Mouse (Mus musculus): ENCODE data around the gene Sipa1l2. TPM values are rescaled to one million over a fixed set of nuclear protein-coding genes. Genes with fewer than 3 reads are reported as not detected.

Sipa1l2 gene
- polyA plus RNA-seq (2012; rRNA removed): 8.1 and 8.3 TPM in 2 replicates

DNA sequence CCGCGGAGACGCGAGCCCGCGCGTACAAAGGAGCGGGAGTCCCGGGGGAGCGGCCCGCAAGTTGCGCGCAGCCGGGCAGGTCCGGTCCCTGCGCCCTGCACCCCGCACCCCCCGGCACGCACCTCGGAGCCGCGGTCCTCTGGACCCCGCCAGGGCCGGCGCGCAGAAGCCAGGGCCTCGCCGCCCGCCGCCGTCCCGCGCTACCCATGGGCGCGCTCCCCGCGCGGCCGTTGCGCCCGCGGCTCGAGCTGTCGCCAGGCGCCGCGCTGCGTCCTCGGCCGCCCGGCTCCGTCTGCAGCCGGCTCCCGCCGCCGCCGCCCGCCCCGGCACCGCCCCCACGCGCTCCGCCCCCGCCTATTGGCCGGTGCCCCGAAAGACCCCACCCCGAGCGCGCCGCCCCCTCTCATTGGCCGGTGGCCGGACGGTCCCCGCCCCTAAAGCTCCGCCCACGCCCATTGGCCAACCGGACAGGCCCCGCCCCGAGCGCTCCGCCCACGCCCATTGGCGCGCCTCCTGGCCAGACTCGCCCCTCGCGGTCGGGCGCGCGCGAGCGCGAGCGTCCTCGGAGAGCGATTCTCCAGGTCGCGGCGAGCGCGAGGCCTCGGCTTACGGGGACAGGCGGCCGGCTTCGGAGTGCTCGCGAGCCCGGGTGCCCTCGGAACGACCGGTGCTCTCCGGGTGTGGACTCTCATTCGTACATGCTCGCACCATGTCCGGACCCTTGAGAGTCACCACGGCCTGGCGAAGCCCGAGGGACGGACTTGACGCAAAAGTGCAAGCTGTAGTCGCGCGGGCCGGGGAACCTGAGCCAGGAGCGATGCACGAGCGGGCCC lies at the start of gene Sipa1l2:
Gene Sipa1l2, minus strand, starts transcription at position 276 of the 833 bp plus-strand sequence.
- Histone ChIP-seq H3K4me3 (ENCODE audit: insufficient read depth, low read depth, low read length) (peak within 1 kb of the TSS; percentile 58), H3K27ac (ENCODE audit: insufficient read depth, low read depth, low read length) (no peak within 1 kb of the TSS; the same call in 1 of the 2 replicates), H3K4me1 (ENCODE audit: control insufficient read depth, insufficient read depth, low read length) (no peaks in the 10 kb centered on the region), H3K36me3 (ENCODE audit: control insufficient read depth, insufficient read depth, low read length) (no peaks in the 10 kb centered on the region), H3K27me3 (replicated peaks; ENCODE audit: control insufficient read depth, insufficient read depth, low read length) (no peaks in the 10 kb centered on the region)
- WGBS: under 1% methylated on average over 114 of the region's 129 CpGs
- TF ChIP-seq POLR2A (IDR thresholded peaks at IDR 0.05; ENCODE audit: low read depth, low read length): no peak
- TF ChIP-seq CTCF (conservative IDR thresholded peaks at IDR 0.05; ENCODE audit: insufficient read depth, insufficient read length, low read depth, low read length): no peak
- peak; percentile 99 for DNase-seq

DNA sequence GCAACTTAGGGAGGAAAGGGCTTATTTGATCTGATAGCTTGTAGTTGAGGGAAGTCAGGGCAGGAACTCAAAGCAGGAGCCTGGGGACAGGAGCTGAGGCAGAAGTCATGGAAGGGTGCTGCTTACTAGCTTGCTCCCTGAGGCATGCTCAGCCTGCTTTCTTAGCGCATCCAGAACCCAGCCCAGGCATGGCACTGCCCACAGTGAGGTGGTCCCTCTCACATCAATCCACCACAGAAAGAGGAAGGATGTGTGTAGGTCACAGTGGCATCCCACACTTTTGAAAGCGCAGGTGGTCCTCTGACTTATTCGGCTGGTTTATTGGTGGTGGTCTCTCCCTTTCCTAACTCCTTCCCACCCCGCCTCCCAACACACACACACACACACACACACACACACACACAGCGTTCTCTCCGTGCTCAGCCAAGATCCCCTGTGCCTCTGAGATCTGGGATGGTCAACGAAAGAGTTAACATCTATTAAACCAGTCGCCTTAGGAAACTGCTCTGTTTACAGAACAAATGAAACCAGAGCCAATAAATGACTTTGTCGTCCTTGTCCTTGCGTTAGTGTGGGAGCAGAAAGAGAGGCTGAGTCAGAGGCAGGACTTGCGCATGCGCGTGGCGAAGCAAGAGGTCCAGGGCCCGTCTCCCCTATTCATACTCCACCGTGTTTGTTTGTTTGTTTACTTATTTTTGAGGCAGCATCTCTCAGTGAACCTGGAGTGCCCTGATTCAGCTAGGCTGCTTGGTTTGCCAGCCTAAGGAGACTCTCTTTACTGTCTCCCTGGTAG lies 49.1 kb upstream of the Sipa1l2 start:
- Histone ChIP-seq H3K36me3 (ENCODE audit: control insufficient read depth, insufficient read depth, low read length) (no peaks in the 10 kb centered on the region), H3K27me3 (replicated peaks; ENCODE audit: control insufficient read depth, insufficient read depth, low read length) (no peaks in the 10 kb centered on the region), H3K4me1 (ENCODE audit: control insufficient read depth, insufficient read depth, low read length) (no peaks in the 10 kb centered on the region), H3K4me3 (ENCODE audit: insufficient read depth, low read depth, low read length) (no peak overlapping the region), H3K27ac (ENCODE audit: insufficient read depth, low read depth, low read length) (no peak overlapping the region)
- no peak for DNase-seq
- WGBS: 75% methylated on average over 16 of the region's 16 CpGs
- no peak for TF ChIP-seq POLR2A (IDR thresholded peaks at IDR 0.05; ENCODE audit: low read depth, low read length)
- no peak for TF ChIP-seq CTCF (conservative IDR thresholded peaks at IDR 0.05; ENCODE audit: insufficient read depth, insufficient read length, low read depth, low read length)

DNA sequence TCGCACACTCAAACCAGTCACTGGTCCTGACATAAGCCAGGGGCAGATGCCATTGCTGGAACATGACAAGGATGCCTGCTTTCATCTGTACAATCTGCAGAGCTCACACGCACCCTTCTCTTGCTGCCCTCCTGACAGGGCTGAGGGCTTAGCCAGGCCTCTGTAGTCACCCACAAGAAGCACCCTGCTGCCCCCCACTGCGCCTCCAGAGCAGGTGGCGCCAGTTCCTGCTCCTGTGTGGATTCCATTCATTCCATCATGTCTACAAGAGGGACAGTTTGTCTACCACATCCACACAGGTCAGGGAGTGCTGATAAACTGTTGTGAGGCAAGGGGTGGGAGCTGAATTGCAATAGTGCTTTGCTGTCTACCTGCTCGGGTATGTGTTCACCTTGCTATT lies 47.3 kb upstream of the Sipa1l2 start:
- WGBS: 89% methylated on average over 5 of the region's 5 CpGs
- TF ChIP-seq POLR2A (IDR thresholded peaks at IDR 0.05; ENCODE audit: low read depth, low read length): no peak
- TF ChIP-seq CTCF (conservative IDR thresholded peaks at IDR 0.05; ENCODE audit: insufficient read depth, insufficient read length, low read depth, low read length): no peak
- no peaks in the 10 kb centered on the region for H3K36me3 ChIP-seq (ENCODE audit: control insufficient read depth, insufficient read depth, low read length)
- no peak overlapping the region for H3K4me3 ChIP-seq (ENCODE audit: insufficient read depth, low read depth, low read length)
- no peaks in the 10 kb centered on the region for H3K4me1 ChIP-seq (ENCODE audit: control insufficient read depth, insufficient read depth, low read length)
- no peak overlapping the region for H3K27ac ChIP-seq (ENCODE audit: insufficient read depth, low read depth, low read length)
- no peaks in the 10 kb centered on the region for H3K27me3 ChIP-seq (replicated peaks; ENCODE audit: control insufficient read depth, insufficient read depth, low read length)
- no peak for DNase-seq

DNA sequence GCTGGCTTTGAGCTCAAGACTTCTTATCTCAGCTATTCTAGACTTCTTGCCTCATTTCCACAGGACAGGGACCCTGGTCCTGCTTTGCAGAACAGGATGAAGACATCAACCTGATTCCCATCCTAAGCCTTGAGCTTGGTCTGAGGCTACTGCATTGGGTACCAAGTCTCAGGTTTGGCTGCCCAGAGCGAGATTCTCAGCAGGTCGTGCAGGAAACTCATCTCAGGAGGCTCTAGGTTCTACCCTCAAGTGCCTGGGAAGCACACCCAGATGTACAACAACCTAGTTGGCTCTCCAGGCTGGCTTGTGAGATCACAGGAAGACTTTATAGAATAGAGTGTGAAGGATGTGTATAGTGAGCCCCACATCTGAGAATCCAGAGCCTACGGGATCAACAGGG lies 46.4 kb upstream of the Sipa1l2 start:
- H3K36me3 ChIP-seq (ENCODE audit: control insufficient read depth, insufficient read depth, low read length): no peaks in the 10 kb centered on the region
- no peak overlapping the region for H3K27ac ChIP-seq (ENCODE audit: insufficient read depth, low read depth, low read length)
- no peaks in the 10 kb centered on the region for H3K4me1 ChIP-seq (ENCODE audit: control insufficient read depth, insufficient read depth, low read length)
- H3K4me3 ChIP-seq (ENCODE audit: insufficient read depth, low read depth, low read length): no peak overlapping the region
- no peak for DNase-seq
- TF ChIP-seq CTCF (conservative IDR thresholded peaks at IDR 0.05; ENCODE audit: insufficient read depth, insufficient read length, low read depth, low read length): no peak
- TF ChIP-seq POLR2A (IDR thresholded peaks at IDR 0.05; ENCODE audit: low read depth, low read length): no peak
- H3K27me3 ChIP-seq (replicated peaks; ENCODE audit: control insufficient read depth, insufficient read depth, low read length): no peaks in the 10 kb centered on the region
- 85% methylated on average over 3 of the region's 3 CpGs for WGBS

DNA sequence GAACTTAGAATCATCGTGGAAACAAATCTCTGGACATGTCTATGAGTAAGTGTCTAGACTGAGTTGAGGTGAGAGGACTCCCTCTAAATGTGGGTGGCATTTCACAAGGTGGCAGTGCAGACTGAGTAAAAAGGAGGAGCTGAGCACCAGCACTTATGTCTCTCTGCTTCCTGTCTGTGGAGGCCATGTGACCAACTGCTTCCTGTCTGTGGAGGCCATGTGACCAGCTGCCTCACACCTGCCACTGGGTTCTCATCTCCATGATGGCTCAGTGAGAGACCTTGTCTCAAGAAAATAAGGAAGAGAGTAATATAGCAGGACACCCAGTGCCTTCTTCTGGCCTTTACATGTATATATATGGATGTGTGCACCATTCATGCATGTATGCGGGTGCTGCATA lies 43.9 kb upstream of the Sipa1l2 start:
- no peak for DNase-seq
- 98% methylated on average over 2 of the region's 2 CpGs for whole genome bisulfite sequencing
- TF ChIP-seq POLR2A (IDR thresholded peaks at IDR 0.05; ENCODE audit: low read depth, low read length): no peak
- TF ChIP-seq CTCF (conservative IDR thresholded peaks at IDR 0.05; ENCODE audit: insufficient read depth, insufficient read length, low read depth, low read length): no peak
- Histone ChIP-seq H3K27me3 (replicated peaks; ENCODE audit: control insufficient read depth, insufficient read depth, low read length) (no peaks in the 10 kb centered on the region), H3K27ac (ENCODE audit: insufficient read depth, low read depth, low read length) (no peak overlapping the region), H3K36me3 (ENCODE audit: control insufficient read depth, insufficient read depth, low read length) (no peaks in the 10 kb centered on the region), H3K4me3 (ENCODE audit: insufficient read depth, low read depth, low read length) (no peak overlapping the region), H3K4me1 (ENCODE audit: control insufficient read depth, insufficient read depth, low read length) (no peaks in the 10 kb centered on the region)

DNA sequence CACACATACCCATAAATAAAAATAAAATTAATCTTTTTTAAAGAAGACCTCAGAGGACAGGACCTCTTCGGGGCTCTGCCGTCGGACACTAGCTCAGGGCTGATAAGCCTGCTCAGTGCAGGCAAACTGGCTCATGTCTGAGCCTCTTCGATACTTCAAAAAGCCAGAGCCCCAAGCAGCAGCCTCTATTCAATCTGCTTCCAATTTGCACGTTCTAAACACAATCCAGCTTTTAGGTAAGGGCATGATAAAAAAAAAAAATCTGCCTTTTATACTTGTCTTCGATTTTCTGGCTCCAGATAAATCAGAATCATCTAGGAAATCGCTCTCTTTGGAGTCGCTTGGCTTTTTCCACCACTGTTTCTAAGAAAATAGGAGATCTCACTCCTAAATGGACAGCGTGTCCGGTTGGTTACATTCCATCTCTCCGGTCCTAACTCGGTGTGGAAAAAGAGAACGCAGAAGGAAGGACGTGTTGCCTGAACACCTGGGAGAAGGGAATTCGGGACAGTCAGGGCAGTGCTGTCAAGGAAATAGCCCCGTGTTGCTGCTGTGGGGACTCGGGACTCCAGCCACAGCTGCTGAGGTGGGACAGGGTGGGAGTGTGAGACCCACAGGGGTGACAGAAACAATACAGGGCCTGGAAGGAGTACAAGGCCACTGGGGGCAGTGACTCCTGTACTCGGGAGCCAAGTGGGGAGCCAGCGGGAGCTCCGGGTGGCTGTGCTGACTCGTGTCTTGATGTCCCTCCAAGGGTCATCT lies 42.4 kb upstream of the Sipa1l2 start:
- Histone ChIP-seq H3K4me1 (ENCODE audit: control insufficient read depth, insufficient read depth, low read length) (no peaks in the 10 kb centered on the region), H3K4me3 (ENCODE audit: insufficient read depth, low read depth, low read length) (no peak overlapping the region), H3K27ac (ENCODE audit: insufficient read depth, low read depth, low read length) (no peak overlapping the region), H3K27me3 (replicated peaks; ENCODE audit: control insufficient read depth, insufficient read depth, low read length) (no peaks in the 10 kb centered on the region), H3K36me3 (ENCODE audit: control insufficient read depth, insufficient read depth, low read length) (no peaks in the 10 kb centered on the region)
- no peak for DNase-seq
- WGBS: 83% methylated on average over 21 of the region's 21 CpGs
- TF ChIP-seq POLR2A (IDR thresholded peaks at IDR 0.05; ENCODE audit: low read depth, low read length): no peak
- TF ChIP-seq CTCF (conservative IDR thresholded peaks at IDR 0.05; ENCODE audit: insufficient read depth, insufficient read length, low read depth, low read length): no peak
